Mouse (Mus musculus) cerebellum, adult 11-12 months (tissue): ENCODE measurements around the gene Kcnc3.

Source experiments
- DNase-seq: peaks from one replicate; pipeline ENCODE4 v3.0.0; 2022

The Kcnc3 gene

DNA sequence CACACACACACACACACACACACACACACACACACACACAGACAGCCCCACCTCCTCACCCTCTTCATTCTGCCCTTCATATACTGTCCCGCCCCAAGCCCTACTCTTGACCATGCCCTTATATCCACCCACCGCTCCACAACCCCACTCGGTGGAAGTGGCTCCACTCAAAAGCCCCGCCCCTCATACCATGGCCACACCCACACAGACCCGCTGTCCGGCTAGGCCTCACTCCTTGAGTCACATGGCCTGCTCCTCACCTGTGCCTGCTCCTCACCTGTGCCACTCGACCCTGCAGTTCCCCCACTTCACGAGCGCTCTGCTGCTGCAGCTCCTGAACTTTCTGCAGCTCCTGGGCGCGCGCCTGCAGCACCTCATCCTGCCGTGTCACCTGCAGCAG lies 40.0 kb downstream of the Kcnc3 start:
- DNase-seq: no peak

DNA sequence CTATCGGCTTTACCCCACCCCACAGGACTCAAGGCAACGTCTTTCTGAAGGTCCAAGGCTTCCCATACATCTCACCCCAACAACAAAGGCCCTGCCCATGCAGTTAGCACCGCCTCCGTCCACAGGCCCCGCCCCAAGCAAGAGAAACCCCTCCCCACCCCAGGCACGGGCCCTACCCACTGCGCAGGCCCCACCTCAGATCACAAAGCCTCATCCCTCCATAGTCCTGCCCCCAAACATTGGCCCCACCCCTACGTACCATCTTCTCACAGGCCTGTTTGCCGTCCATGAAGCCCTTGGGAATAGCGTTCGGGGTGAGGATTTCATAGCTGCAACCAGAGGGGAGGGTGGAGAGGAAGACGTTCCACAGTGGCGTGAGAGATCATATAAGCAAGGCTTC lies 42.2 kb downstream of the Kcnc3 start:
- no peak for DNase-seq

GRCm38 (mm10) chr7:44633407-44633806 lies 42.9 kb downstream of the Kcnc3 start:
- no peak for DNase-seq

GRCm38 (mm10) chr7:44636684-44637083 lies 46.2 kb downstream of the Kcnc3 start:
- no peak for DNase-seq

DNA sequence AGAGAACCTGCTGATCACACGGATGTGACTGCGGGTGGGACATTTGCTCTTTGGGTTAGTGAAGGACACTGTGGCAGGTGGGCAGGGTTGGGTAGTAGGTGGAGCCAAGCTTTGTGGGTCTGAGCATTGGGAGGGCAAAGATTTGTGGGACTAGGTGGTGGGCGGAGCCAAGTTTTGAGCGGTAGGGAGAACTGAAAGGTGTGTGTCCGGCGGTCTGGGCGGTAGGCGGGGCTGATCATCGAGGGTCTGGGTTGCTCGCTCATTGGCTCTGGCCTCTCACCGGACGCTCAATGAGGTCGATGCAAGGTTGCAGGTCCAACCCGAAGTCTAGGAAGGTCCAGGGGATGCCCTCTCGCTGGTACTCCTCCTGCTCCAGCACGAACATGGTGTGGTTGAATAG lies 48.2 kb downstream of the Kcnc3 start:
- DNase-seq: no peak

GRCm38 (mm10) chr7:44640843-44641605 lies 50.6 kb downstream of the Kcnc3 start:
- no peak for DNase-seq

DNA sequence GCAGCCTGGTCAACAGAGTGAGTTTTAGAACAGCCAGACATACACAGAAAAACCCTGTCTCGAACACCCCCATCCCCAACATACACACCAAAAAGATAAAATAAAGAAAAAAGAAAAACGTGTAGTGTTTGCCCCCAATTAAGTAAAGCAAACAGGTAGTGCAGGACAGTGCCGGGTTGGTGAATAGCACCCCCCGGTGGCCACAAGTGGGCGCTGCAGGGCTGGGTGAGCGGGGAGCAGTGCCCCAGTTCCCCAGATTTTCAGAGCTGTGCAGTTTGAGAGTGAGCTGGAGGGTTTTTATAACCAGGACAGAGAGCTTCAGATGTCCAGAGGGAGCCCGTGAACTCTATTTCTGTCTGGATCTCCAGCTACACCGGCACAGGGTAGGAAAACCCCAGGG lies 51.4 kb downstream of the Kcnc3 start:
- DNase-seq: peak; percentile 79

DNA sequence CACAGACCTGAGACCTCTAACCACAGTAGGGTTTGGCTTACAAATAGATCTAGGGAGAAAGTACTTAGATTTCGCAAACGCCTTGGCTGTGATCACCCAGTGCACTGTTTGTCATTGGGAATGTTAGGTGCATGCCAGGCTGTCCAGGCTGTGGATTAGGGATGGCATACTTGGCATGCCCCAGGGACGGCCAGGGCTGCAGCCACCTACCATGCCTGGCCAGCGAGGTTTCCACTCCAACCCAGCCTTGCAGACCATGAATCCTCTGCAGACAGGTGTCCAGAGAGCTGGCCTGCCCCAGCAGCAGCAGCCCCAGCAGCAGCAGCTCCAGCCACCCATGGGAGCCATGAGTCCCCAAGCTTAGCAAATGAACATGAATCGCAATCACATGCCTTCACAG lies 54.8 kb downstream of the Kcnc3 start:
- DNase-seq: no peak

DNA sequence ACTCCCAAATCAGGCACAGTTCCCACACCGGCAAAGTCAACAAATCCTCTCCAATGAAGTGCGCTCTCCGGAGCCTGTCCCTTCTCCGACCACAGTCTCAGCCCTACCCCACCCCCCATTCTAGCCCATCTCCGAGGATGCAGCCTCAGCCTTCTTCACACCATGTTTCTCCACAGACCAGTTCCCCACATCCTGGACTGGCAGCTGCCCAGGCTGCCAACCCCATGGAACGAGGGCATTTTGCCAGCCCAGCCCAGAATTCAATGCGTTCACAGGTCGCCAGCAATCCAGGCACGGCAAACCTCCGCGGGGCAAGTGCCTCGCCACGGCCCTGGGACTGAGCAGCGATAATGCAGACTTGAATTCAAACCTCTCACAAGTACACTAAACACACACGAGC lies 55.5 kb downstream of the Kcnc3 start:
- DNase-seq: peak; percentile 85

- peak; percentile 82 for DNase-seq
These were observed 56.7 kb downstream of the Kcnc3 start for GRCm38 (mm10) chr7:44647042-44647724.

GRCm38 (mm10) chr7:44647729-44648128 lies 57.3 kb downstream of the Kcnc3 start:
- no peak for DNase-seq

GRCm38 (mm10) chr7:44649094-44649610 lies 58.7 kb downstream of the Kcnc3 start:
- no peak for DNase-seq

GRCm38 (mm10) chr7:44649990-44650389 lies 59.5 kb downstream of the Kcnc3 start:
- peak; percentile 65 for DNase-seq

GRCm38 (mm10) chr7:44651416-44651815 lies 61.0 kb downstream of the Kcnc3 start:
- no peak for DNase-seq

DNA sequence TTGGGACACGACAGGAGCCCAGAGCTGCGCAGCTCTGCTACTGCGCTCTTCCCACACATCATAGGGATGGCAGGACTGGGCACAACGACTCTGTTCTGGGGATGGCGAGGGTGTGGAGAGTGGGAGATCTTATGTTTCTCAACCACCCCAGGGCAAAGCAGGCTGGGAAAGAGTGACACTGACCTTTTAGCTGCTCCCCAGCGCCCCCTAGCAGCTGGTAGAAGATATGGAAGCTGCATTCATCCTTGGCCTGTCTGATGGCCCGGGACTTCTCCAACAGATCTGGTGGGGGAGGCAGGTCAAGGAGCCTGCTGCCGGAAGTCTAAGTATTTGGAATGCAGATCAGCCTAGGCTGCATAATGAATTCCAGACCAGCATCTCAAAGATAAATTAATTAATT lies 63.3 kb downstream of the Kcnc3 start:
- DNase-seq: no peak
